Mouse (Mus musculus) layer of hippocampus, adult 2 months (tissue): Measurements from ENCODE around the gene Hmgcr. TPM values are rescaled to one million over a fixed set of nuclear protein-coding genes. Genes with fewer than 3 reads are reported as not detected.
"Not testable (repeated sequence)": the region's sequence is repeated elsewhere in the genome, so short reads cannot be mapped to it uniquely, and the experiment has no call there.

Source experiments
- DNase-seq, 2 experiments: peaks; one replicate each; pipeline ENCODE4 v3.0.0; 2022; ENCODE audit warnings: low spot score in 2 of 2
- H3K27ac ChIP-seq: fragments of 200-600 bp; 2 replicates; pipeline ENCODE4 v1.8.1; 2022
- H3K4me3 ChIP-seq: fragments of 200-600 bp; 2 replicates; pipeline ENCODE4 v1.8.1; 2022; ENCODE audit warnings: mild to moderate bottlenecking
- CTCF ChIP-seq: fragments of 200-600 bp; conservative IDR thresholded peaks from 2 replicates; pipeline ENCODE4 v1.8.1; 2022; ENCODE audit warnings: antibody characterized with exemption, mild to moderate bottlenecking, moderate library complexity
- total RNA-seq, 2 experiments: library from RNA; stranded (reverse); gene quantifications; 2 replicates each; pipeline ENCODE4 v1.2.3; 2021

The Hmgcr gene
- total RNA-seq, 2 experiments from 2014 or later: 101 to 103 TPM

DNA sequence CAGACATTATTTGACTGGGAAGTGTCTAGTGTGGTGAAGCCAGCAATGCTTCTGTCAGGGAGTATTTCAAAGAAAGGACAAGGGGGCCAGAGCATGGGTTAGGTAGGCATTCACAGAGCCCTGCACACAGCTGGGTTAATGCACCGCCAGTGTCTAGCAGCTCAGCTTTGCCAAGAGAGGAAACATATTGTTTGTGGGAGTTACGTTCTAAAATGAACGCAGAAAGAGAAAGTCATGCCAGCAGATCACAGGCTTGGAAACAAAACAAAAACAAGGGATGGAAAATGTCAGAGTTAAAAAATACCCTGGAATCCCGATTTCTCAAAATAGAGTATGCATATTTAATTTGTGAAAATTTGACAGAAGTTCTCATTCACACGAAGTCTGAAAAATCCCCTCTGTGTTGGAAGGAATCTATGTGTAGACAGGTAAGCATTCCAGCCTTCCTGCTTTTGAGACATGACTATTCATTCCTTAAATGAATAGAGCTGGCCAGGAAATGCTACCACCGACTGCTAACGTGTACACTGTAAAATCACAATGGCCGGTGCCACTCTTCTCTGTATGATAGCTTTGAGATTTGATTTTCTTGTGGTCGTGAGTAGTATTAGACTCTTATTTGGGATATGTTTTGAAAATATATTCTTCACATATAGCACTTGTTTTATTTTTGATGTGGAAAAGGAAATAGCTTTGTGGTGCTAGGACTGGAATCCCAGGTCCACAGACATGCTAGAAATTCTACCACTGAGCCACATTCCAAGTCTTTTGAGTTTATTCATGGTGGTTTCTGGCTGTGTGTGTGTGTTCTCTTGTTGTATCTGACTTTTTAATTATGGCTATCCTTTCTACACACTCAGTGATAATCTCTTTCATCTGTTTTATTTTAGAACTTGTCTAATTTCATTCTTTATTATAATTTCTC, 9.7 kb upstream of the Hmgcr start:
- DNase-seq: peak; percentile 62 to 74
- no peak for TF ChIP-seq CTCF
- Histone ChIP-seq H3K27ac (no peak overlapping the region), H3K4me3 (no peak overlapping the region)

- Histone ChIP-seq H3K27ac (no peak overlapping the region), H3K4me3 (no peak overlapping the region)
- no peak for TF ChIP-seq CTCF
- DNase-seq: no peak
Measured at GRCm38 (mm10) chr13:96678616-96679015, 7.9 kb upstream of the Hmgcr start.

GRCm38 (mm10) chr13:96677071-96677470, 6.3 kb upstream of the Hmgcr start:
- Histone ChIP-seq H3K27ac (no peak overlapping the region), H3K4me3 (no peak overlapping the region)
- no peak for DNase-seq
- no peak for TF ChIP-seq CTCF

GRCm38 (mm10) chr13:96675756-96676155, 5.0 kb upstream of the Hmgcr start:
- DNase-seq: no peak
- TF ChIP-seq CTCF: no peak
- no peak overlapping the region for H3K27ac ChIP-seq
- no peak overlapping the region for H3K4me3 ChIP-seq

GRCm38 (mm10) chr13:96673817-96674216, 3.1 kb upstream of the Hmgcr start:
- no peak overlapping the region for H3K4me3 ChIP-seq
- DNase-seq: no peak
- TF ChIP-seq CTCF: no peak
- no peak overlapping the region for H3K27ac ChIP-seq

GRCm38 (mm10) chr13:96672276-96672675, 1.5 kb upstream of the Hmgcr start:
- no peak for DNase-seq
- Histone ChIP-seq H3K4me3 (no peak overlapping the region), H3K27ac (no peak overlapping the region)
- no peak for TF ChIP-seq CTCF

DNA sequence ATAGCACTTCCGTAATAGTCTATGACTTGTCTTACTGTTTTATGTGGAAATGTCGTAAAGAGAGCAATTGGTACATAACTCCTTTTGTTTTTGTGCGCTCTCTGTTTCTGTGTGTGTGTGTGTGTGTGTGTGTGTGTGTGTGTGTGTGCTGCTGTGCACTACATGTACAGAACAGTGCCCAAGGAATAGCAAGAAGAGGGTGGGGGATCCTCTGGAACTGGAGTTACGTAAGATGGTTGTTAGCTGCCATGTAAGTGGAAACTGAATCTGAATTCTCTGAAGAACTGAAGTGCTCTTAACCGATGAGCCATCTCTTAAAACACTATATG, 1.1 kb upstream of the Hmgcr start:
- no peak for TF ChIP-seq CTCF

DNA sequence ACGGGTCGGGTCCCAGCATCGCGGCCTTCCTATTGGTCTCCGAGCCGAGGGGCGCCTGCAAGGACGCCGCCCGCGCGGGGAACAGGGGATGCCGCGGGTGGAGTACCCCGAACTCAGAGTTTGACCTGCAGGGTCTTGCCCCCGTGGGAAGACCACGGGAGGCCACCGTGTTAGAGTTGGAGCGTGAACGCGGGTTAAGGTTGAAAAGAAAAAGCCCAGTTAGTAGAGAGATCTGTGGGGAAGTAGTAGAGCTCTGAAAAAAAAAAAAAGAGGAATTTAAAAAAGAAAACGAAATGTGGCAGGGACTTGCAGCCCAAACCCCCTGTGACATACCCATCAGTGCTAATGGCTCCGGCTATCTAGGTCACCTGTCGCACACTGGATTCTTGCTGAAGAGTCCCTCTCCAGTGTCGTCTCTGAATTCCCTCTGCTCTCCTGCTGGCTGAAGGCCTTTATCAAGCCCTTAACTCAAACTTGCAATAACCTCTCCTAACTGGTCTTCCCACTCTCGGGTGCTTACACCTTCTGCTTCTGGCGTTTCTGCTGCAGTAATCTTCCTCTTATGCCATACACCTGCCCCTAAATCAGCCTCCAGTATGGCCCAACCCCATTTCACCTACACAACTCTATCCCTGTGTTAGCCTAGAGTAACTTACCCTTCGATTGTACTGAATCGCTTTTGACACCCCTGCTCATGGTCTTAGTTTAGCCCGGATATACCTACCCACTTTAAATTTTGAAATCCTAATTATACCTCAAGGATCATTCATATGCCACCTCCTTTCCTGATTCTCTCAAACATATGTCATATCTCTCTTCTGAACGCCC, 556 bp upstream of the Hmgcr start:
- Histone ChIP-seq H3K27ac (peak overlapping the region; percentile 96), H3K4me3 (peak overlapping the region; percentile 98)
- peak; percentile 16; the same call in 1 of the 2 replicates for TF ChIP-seq CTCF
- DNase-seq: no peak

More for the DNA sequence above, 1.1 kb upstream of the Hmgcr start:
- DNase-seq: no peak
- Histone ChIP-seq H3K4me3 (no peak overlapping the region), H3K27ac (peak overlapping the region; percentile 96; the same call in 1 of the 2 replicates)

GRCm38 (mm10) chr13:96670019-96670405, 724 bp downstream of the Hmgcr start:
- TF ChIP-seq CTCF: no peak

DNA sequence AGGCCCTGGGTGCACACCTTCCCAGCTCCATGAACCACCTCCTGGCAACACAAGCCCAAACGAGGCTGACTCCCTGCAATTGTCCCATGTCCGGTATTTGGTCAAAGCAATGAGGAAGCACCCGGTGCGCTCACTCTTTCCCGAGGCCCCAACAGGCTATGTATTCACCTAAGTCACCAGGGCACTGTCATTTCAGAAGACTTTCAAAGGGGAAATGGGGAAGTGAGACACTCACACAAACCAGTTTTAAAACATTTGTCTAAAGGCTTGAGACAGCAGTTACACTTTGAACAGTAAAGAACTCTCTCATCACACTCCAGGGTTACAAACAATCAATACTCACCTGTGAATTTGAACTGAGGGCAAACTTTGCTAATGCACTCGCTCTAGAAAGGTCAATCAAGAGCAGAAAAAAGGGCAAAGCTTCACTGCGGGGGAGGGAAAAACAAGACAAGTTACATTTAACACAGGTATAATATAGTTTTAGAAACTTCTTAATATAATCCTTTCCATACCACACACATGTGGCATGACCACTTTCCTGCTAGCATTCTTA, 6.2 kb downstream of the Hmgcr start:
- Histone ChIP-seq H3K4me3 (no peak overlapping the region), H3K27ac (no peak overlapping the region)
- TF ChIP-seq CTCF: no peak
- DNase-seq: no peak

More at GRCm38 (mm10) chr13:96670019-96670405, 724 bp downstream of the Hmgcr start:
- DNase-seq: no peak
- Histone ChIP-seq H3K4me3 (peak overlapping the region; percentile 98), H3K27ac (peak overlapping the region; percentile 97)

DNA sequence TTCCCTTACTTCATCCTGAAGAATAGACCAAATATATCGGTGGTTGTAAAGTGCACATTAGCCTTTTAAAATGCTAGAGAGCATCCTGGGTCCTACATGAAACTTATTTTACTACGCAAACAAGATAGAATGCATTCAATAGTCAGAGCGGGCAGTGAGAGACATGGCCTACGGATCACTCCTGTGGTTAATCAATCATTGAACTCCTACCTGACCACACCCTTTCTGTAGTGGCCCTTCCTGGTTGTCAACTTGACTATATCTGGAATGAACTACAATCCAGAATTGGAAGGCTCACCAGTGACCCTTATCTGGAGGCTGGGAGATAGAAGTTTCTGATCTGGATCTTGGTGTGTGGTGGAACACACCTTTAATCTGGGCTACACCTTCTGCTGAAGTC, 7.6 kb downstream of the Hmgcr start:
- not testable (repeated sequence) for H3K4me3 ChIP-seq, H3K27ac ChIP-seq, DNase-seq

DNA sequence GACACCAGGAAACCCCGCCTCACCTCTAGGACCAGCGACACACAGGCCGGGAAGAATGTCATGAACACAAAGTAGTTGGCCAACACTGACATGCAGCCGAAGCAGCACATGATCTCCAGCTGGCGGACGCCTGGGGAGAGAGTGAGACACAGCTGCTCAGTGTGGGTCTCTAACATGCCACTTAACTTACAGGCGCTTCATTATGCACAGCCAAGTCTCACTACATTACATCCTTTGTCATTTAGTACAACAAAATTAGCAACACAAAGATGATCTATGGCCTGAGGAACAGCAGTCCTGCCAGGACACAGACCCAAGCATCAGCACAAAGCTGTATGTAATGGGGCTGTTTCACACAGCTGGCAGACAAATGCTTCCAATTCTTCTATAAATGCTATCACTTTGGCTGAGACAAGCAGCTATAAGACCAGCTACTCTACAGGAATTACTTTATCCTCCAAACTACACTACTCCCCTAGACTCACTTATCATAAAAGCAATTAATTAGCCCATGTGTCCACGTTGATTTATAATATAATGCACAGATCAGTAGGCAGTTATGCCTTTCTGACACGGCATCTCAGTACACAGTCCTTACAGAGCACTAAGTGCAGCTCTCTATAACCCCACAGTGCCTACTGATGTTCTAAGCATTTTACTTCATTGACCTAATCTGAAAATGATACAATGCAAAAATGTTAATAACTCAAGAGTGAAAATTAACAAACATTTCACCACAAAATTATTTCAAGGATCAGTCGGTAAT, 10.5 kb downstream of the Hmgcr start:
- no peak overlapping the region for H3K4me3 ChIP-seq
- DNase-seq: no peak
- TF ChIP-seq CTCF: no peak
- no peak overlapping the region for H3K27ac ChIP-seq

DNA sequence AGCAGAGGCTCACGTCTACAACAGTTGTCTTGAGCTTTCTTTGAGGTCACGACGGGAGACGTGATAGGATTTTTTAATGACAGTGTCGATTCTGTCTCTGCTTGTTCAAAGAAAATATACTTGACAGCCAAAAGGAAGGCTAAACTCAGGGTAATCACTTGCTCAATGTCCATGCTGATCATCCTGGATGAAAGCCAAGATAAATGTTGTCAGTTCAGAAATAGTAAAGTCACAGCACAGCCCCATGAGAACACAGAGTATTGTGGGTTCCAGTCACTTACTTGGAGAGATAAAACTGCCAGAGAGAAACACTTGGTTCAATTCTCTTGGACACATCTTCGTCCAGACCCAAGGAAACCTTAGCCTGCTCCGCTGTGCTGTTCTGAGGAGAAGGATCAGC, 11.8 kb downstream of the Hmgcr start:
- no peak overlapping the region for H3K27ac ChIP-seq
- TF ChIP-seq CTCF: no peak
- no peak overlapping the region for H3K4me3 ChIP-seq
- DNase-seq: no peak
